Mouse (Mus musculus): ENCODE data around the gene Gm21748. TPM values are rescaled to one million over a fixed set of nuclear protein-coding genes. Genes with fewer than 3 reads are reported as not detected.
"Not testable (repeated sequence)": the region's sequence is repeated elsewhere in the genome, so short reads cannot be mapped to it uniquely, and the experiment has no call there.

Gene Gm21748
- not detected in 3 replicates for total RNA-seq (2017)

- not testable (repeated sequence) for ATAC-seq (replicated peaks; ENCODE audit: insufficient number of reproducible peaks, low FRiP score, low TSS enrichment, poor library complexity, severe bottlenecking)
Measured at GRCm38 (mm10) chrY:90839077-90839476, at the start of gene Gm21748. Gm21748 (minus strand) TSS chrY:90839177.

Other genes starting within 250 kb of the Gm21748 start
- gene Gm21860, start 84.4 kb downstream of the Gm21748 start, total RNA-seq (2017) = not detected in 3 replicates
- gene Gm47283, start 54.4 kb downstream of the Gm21748 start, total RNA-seq (2017) = not detected in 3 replicates